Mouse (Mus musculus) cerebellum, adult 2 months (tissue): ENCODE data around the gene Alk.

ENCODE experiments used
- CTCF ChIP-seq: fragments of 200-500 bp; IDR thresholded peaks from 2 replicates; pipeline ENCODE4 v1.5.1; 2011; ENCODE audit warnings: low read depth, mild to moderate bottlenecking, control low read depth, low read length, moderate library complexity, borderline replicate concordance; ENCODE audit not compliant: insufficient read depth
- POLR2A ChIP-seq: fragments of 200-500 bp; IDR thresholded peaks from 2 replicates; pipeline ENCODE4 v1.6.1; 2011; ENCODE audit warnings: low read length, control low read depth, borderline replicate concordance; ENCODE audit not compliant: insufficient read depth

- TF ChIP-seq CTCF (peak; percentile 63; the same call in 1 of the 2 replicates), POLR2A (no peak)
Observed at GRCm38 (mm10) chr17:72606251-72606650, 1.8 kb upstream of the Alk start.
